Mouse (Mus musculus): Measurements from ENCODE around the gene Trp53bp2. TPM values are rescaled to one million over a fixed set of nuclear protein-coding genes. Genes with fewer than 3 reads are reported as not detected.
A peak's percentile ranks its signal among the peaks of the same experiment; 100 is the strongest.

Gene Trp53bp2
- polyA plus RNA-seq, 2 experiments: 24.0 to 25.9 TPM

DNA sequence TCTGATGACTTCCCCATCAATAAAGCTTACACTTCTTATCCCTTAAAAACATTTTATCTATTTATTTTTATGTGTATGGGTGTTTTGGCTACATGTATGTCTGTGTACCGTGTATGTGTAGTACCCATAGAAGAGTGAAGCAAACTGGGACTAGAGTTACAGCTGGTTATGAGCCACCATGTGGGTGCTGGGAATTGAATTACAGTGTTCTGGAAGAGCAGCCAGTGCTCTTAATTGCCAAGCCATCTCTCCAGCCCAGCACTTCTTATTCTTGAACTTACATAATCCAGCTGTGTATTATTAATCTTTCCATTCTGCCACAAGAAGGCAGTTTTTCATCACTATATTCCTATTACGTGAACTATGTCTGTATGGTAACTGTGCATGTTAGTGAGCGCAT lies 10.5 kb downstream of the Trp53bp2 start:
- Histone ChIP-seq H3K9me3 (ENCODE audit: control insufficient read depth, low read length) (no peaks in the 10 kb centered on the region), H3K9ac (ENCODE audit: low read depth, low read length, severe bottlenecking) (no peak overlapping the region), H3K27me3 (ENCODE audit: control insufficient read depth, insufficient read depth, low read length) (no peaks in the 10 kb centered on the region), H3K4me1 (ENCODE audit: control insufficient read depth, insufficient read depth, low read length) (peaks cover 5% of the 10 kb centered on the region; the same call in 1 of the 2 replicates), H3K27ac (replicated peaks; ENCODE audit: low read depth, low read length) (no peak overlapping the region), H3K4me2 (replicated peaks; ENCODE audit: low read depth, low read length, severe bottlenecking) (no peak overlapping the region), H3K36me3 (ENCODE audit: control insufficient read depth, insufficient read depth, low read length) (no peaks in the 10 kb centered on the region), H3K4me3 (replicated peaks; ENCODE audit: low read length) (no peak overlapping the region)
- ATAC-seq (ENCODE audit: low FRiP score, low read depth): no peak
- no peak for DNase-seq (ENCODE audit: low spot score)
- 77% methylated on average over 3 of the region's 3 CpGs for WGBS
- TF ChIP-seq POLR2A (IDR thresholded peaks at IDR 0.05; ENCODE audit: borderline replicate concordance, extremely low read depth, insufficient read depth, insufficient read length): no peak

DNA sequence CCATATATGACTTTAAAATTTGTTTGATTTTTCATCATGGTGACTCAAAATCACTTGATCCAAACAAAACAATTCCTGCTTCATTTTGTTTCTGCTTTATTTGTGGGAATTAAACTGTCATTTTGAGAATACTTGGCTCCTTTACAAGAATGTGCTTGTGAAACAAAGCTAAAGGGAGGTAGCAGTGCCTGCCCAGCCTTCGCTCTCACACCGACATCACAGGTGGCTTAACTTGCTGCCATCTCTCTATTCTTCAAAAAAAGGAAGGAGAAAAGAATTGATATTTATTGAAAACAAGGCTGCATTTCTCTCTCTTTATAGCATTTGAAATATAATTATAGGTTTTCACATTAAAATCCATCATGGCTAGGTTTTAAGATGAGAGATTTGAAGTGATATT lies 15.3 kb downstream of the Trp53bp2 start:
- no peak for ATAC-seq (ENCODE audit: low FRiP score, low read depth)
- Histone ChIP-seq H3K27me3 (ENCODE audit: control insufficient read depth, insufficient read depth, low read length) (no peaks in the 10 kb centered on the region), H3K4me1 (ENCODE audit: control insufficient read depth, insufficient read depth, low read length) (peaks cover 10% of the 10 kb centered on the region; the same call in 1 of the 2 replicates), H3K27ac (replicated peaks; ENCODE audit: low read depth, low read length) (no peak overlapping the region), H3K4me3 (replicated peaks; ENCODE audit: low read length) (no peak overlapping the region), H3K36me3 (ENCODE audit: control insufficient read depth, insufficient read depth, low read length) (peaks cover 3% of the 10 kb centered on the region; the same call in 1 of the 2 replicates), H3K4me2 (replicated peaks; ENCODE audit: low read depth, low read length, severe bottlenecking) (no peak overlapping the region), H3K9ac (ENCODE audit: low read depth, low read length, severe bottlenecking) (no peak overlapping the region), H3K9me3 (ENCODE audit: control insufficient read depth, low read length) (no peaks in the 10 kb centered on the region)
- 57% methylated on average over 2 of the region's 2 CpGs for WGBS
- DNase-seq (ENCODE audit: low spot score): no peak
- TF ChIP-seq POLR2A (IDR thresholded peaks at IDR 0.05; ENCODE audit: borderline replicate concordance, extremely low read depth, insufficient read depth, insufficient read length): no peak

DNA sequence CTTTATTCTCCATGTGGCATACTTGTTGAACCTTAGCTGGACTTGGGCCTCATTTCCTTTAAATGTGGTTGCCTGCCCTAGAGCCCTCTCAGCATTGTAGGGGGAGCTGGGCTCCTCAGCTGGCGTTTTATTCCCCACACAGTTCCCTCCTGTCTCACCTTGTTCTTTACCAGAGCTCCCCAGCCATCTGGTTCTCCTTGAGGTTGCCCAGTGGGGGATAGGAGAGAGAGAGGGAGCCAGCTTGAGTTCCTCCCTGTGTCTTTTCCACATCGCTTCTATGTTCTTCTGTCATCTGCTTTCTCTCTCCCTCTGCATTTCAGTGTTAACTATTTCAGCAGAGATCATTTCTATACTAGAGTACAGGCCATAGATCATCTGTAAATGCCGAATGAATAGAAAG lies 16.2 kb downstream of the Trp53bp2 start:
- 52% methylated on average over 3 of the region's 3 CpGs for WGBS
- H3K27ac ChIP-seq (replicated peaks; ENCODE audit: low read depth, low read length): no peak overlapping the region
- ATAC-seq (ENCODE audit: low FRiP score, low read depth): no peak

DNA sequence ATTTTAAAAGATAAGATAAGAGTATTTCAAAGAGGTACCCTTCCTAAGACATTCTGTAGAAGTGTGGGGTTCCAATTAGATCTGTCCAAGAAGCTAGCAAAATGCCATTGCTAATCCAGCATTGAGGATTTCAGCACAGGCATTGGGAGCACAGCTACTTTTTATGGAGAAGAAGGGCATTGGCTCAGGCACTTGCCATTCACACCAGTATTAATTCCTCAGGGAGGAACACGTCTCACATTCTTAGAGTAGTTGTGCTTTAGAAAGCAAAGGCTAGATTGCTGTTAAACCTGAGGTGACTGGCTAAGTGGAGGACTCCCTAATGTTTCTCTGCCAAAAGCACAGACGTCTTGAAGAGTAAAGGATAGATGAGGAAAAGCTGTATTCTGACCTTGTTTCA lies 17.5 kb downstream of the Trp53bp2 start:
- H3K4me2 ChIP-seq (replicated peaks; ENCODE audit: low read depth, low read length, severe bottlenecking): no peak overlapping the region
- H3K27me3 ChIP-seq (ENCODE audit: control insufficient read depth, insufficient read depth, low read length): no peaks in the 10 kb centered on the region
- TF ChIP-seq POLR2A (IDR thresholded peaks at IDR 0.05; ENCODE audit: borderline replicate concordance, extremely low read depth, insufficient read depth, insufficient read length): no peak
- H3K4me3 ChIP-seq (replicated peaks; ENCODE audit: low read length): no peak overlapping the region
- H3K27ac ChIP-seq (replicated peaks; ENCODE audit: low read depth, low read length): no peak overlapping the region
- no peak for DNase-seq (ENCODE audit: low spot score)
- H3K4me1 ChIP-seq (ENCODE audit: control insufficient read depth, insufficient read depth, low read length): peaks cover 7% of the 10 kb centered on the region; the same call in 1 of the 2 replicates
- ATAC-seq (ENCODE audit: low FRiP score, low read depth): no peak
- H3K9me3 ChIP-seq (ENCODE audit: control insufficient read depth, low read length): no peaks in the 10 kb centered on the region
- H3K36me3 ChIP-seq (ENCODE audit: control insufficient read depth, insufficient read depth, low read length): peaks cover 22% of the 10 kb centered on the region
- no peak overlapping the region for H3K9ac ChIP-seq (ENCODE audit: low read depth, low read length, severe bottlenecking)
- WGBS: 42% methylated on average over 2 of the region's 2 CpGs

More for the DNA sequence above, 16.2 kb downstream of the Trp53bp2 start:
- no peak for TF ChIP-seq POLR2A (IDR thresholded peaks at IDR 0.05; ENCODE audit: borderline replicate concordance, extremely low read depth, insufficient read depth, insufficient read length)
- H3K36me3 ChIP-seq (ENCODE audit: control insufficient read depth, insufficient read depth, low read length): peaks cover 11% of the 10 kb centered on the region
- no peak overlapping the region for H3K4me2 ChIP-seq (replicated peaks; ENCODE audit: low read depth, low read length, severe bottlenecking)
- H3K4me1 ChIP-seq (ENCODE audit: control insufficient read depth, insufficient read depth, low read length): peaks cover 10% of the 10 kb centered on the region; the same call in 1 of the 2 replicates
- H3K9ac ChIP-seq (ENCODE audit: low read depth, low read length, severe bottlenecking): no peak overlapping the region
- DNase-seq (ENCODE audit: low spot score): no peak
- H3K4me3 ChIP-seq (replicated peaks; ENCODE audit: low read length): no peak overlapping the region
- H3K27me3 ChIP-seq (ENCODE audit: control insufficient read depth, insufficient read depth, low read length): no peaks in the 10 kb centered on the region
- H3K9me3 ChIP-seq (ENCODE audit: control insufficient read depth, low read length): no peaks in the 10 kb centered on the region

DNA sequence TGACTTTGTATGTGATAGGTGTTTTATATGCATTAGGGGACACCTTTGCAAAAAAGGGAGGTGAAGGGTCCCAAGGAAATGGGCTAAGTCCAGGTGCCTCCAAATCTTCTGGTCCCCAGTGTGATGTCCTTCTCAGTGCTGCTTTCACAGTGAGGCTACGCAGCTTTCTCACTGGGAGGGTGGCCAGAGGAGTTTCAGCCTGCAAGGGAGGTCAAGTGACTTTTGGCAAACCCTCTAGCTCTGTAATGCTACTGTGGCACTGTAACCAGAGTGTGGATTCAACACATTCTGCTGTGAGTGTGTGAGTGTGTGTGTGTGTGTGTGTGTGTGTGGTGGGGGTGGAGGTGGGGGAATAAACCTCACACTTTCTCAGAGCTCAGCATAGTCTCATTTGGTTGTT lies 18.5 kb downstream of the Trp53bp2 start:
- DNase-seq (ENCODE audit: low spot score): peak; percentile 5
- peaks cover 32% of the 10 kb centered on the region for H3K36me3 ChIP-seq (ENCODE audit: control insufficient read depth, insufficient read depth, low read length)
- 82% methylated on average over 1 of the region's 1 CpGs for WGBS

DNA sequence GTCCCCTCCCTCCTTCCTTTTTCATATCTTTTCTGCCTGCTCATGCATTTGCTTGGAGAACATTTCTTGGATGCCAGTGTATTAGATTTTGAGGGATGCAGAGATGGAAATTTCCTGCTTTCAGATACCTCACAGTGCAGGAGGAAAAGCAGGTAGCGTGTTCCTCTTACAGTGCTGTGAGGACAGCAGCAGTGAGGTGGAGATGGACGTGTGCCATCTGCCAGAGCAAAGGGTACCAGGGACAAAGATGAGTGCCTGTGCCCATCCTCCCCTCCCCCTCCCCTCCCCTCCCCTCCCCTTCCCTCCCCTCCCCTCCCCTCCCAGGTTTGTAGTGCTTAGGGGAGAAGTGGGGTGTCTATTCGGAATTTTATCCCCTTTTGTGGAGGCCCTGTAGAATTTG lies 20.9 kb downstream of the Trp53bp2 start:
- Histone ChIP-seq H3K27me3 (ENCODE audit: control insufficient read depth, insufficient read depth, low read length) (no peaks in the 10 kb centered on the region), H3K9ac (ENCODE audit: low read depth, low read length, severe bottlenecking) (no peak overlapping the region), H3K9me3 (ENCODE audit: control insufficient read depth, low read length) (no peaks in the 10 kb centered on the region), H3K27ac (replicated peaks; ENCODE audit: low read depth, low read length) (no peak overlapping the region), H3K36me3 (ENCODE audit: control insufficient read depth, insufficient read depth, low read length) (peaks cover 46% of the 10 kb centered on the region), H3K4me3 (replicated peaks; ENCODE audit: low read length) (no peak overlapping the region), H3K4me1 (ENCODE audit: control insufficient read depth, insufficient read depth, low read length) (peaks cover 5% of the 10 kb centered on the region; the same call in 1 of the 2 replicates), H3K4me2 (replicated peaks; ENCODE audit: low read depth, low read length, severe bottlenecking) (no peak overlapping the region)
- no peak for TF ChIP-seq POLR2A (IDR thresholded peaks at IDR 0.05; ENCODE audit: borderline replicate concordance, extremely low read depth, insufficient read depth, insufficient read length)
- DNase-seq (ENCODE audit: low spot score) (no peak), ATAC-seq (ENCODE audit: low FRiP score, low read depth) (no peak)
- WGBS: 87% methylated on average over 3 of the region's 3 CpGs

More for the DNA sequence above, 18.5 kb downstream of the Trp53bp2 start:
- Histone ChIP-seq H3K9ac (ENCODE audit: low read depth, low read length, severe bottlenecking) (no peak overlapping the region), H3K27ac (replicated peaks; ENCODE audit: low read depth, low read length) (no peak overlapping the region), H3K4me1 (ENCODE audit: control insufficient read depth, insufficient read depth, low read length) (peaks cover 7% of the 10 kb centered on the region; the same call in 1 of the 2 replicates), H3K27me3 (ENCODE audit: control insufficient read depth, insufficient read depth, low read length) (no peaks in the 10 kb centered on the region), H3K9me3 (ENCODE audit: control insufficient read depth, low read length) (no peaks in the 10 kb centered on the region), H3K4me3 (replicated peaks; ENCODE audit: low read length) (no peak overlapping the region), H3K4me2 (replicated peaks; ENCODE audit: low read depth, low read length, severe bottlenecking) (no peak overlapping the region)
- no peak for ATAC-seq (ENCODE audit: low FRiP score, low read depth)
- TF ChIP-seq POLR2A (IDR thresholded peaks at IDR 0.05; ENCODE audit: borderline replicate concordance, extremely low read depth, insufficient read depth, insufficient read length): no peak

All from limb, embryonic 14.5 days (tissue).